Mouse (Mus musculus) forebrain, embryonic 11.5 days (tissue): ENCODE results near the gene Igfbpl1. TPM values are rescaled to one million over a fixed set of nuclear protein-coding genes. Genes with fewer than 3 reads are reported as not detected.

ENCODE experiments used
- ATAC-seq: fragments of 200-750 bp; cut with Nextera tagmentation; replicated peaks from 2 replicates; pipeline ENCODE4 v1.8.0; 2017; ENCODE audit warnings: moderate TSS enrichment; ENCODE audit not compliant: low FRiP score
- DNase-seq: peaks from one replicate; pipeline ENCODE4 v3.0.0-alpha.2; 2017; ENCODE audit warnings: low spot score
- H3K27ac ChIP-seq: fragments of 300-500 bp; sonication (generic); 2 replicates; pipeline ENCODE4 v1.5.1; 2014; ENCODE audit warnings: low read depth, low read length
- H3K27me3 ChIP-seq: fragments of 300-500 bp; sonication (generic); 2 replicates; pipeline ENCODE4 v1.6.1; 2014; ENCODE audit warnings: mild to moderate bottlenecking, low read length, mixed read lengths; ENCODE audit not compliant: control insufficient read depth, insufficient read depth
- H3K36me3 ChIP-seq: fragments of 300-500 bp; sonication (generic); 2 replicates; pipeline ENCODE4 v1.6.1; 2014; ENCODE audit warnings: mild to moderate bottlenecking, low read length, moderate library complexity, mixed read lengths; ENCODE audit not compliant: control insufficient read depth, insufficient read depth
- H3K4me1 ChIP-seq: fragments of 300-500 bp; sonication (generic); replicated peaks from 2 replicates; pipeline ENCODE4 v1.6.1; 2014; ENCODE audit warnings: low read length, mixed read lengths; ENCODE audit not compliant: control insufficient read depth, insufficient read depth
- H3K4me2 ChIP-seq: fragments of 300-500 bp; sonication (generic); 2 replicates; pipeline ENCODE4 v1.6.1; 2014; ENCODE audit warnings: low read depth, mild to moderate bottlenecking, low read length, moderate library complexity, mixed read lengths; ENCODE audit not compliant: severe bottlenecking
- H3K4me3 ChIP-seq: fragments of 300-500 bp; sonication (generic); 2 replicates; pipeline ENCODE4 v1.5.1; 2014; ENCODE audit warnings: low read depth, low read length
- H3K9ac ChIP-seq: fragments of 300-500 bp; sonication (generic); 2 replicates; pipeline ENCODE4 v1.6.1; 2014; ENCODE audit warnings: low read length
- H3K9me3 ChIP-seq: fragments of 300-500 bp; sonication (generic); 2 replicates; pipeline ENCODE4 v1.6.1; 2016; ENCODE audit warnings: low read length, mixed read lengths; ENCODE audit not compliant: control insufficient read depth
- WGBS: fragments of 180-500 bp; shearing (Covaris S2); extraction: QIAGEN DNeasy Blood & Tissue Kit; methylation state at CpG from one replicate; pipeline ENCODE4 v1.1.7; 2014; 5-methylcytosine and 5-hydroxymethylcytosine counted together
- polyA plus RNA-seq: library from polyadenylated mRNA; unstranded; fragments of >200 nt; fragmentation: Nextera tagmentation; extraction: Ambion mirVana; gene quantifications from 2 replicates; pipeline ENCODE4 v1.2.1, GENCODE M21; 2014

The Igfbpl1 gene
- 83.2 and 84.0 TPM in 2 replicates for polyA plus RNA-seq

DNA sequence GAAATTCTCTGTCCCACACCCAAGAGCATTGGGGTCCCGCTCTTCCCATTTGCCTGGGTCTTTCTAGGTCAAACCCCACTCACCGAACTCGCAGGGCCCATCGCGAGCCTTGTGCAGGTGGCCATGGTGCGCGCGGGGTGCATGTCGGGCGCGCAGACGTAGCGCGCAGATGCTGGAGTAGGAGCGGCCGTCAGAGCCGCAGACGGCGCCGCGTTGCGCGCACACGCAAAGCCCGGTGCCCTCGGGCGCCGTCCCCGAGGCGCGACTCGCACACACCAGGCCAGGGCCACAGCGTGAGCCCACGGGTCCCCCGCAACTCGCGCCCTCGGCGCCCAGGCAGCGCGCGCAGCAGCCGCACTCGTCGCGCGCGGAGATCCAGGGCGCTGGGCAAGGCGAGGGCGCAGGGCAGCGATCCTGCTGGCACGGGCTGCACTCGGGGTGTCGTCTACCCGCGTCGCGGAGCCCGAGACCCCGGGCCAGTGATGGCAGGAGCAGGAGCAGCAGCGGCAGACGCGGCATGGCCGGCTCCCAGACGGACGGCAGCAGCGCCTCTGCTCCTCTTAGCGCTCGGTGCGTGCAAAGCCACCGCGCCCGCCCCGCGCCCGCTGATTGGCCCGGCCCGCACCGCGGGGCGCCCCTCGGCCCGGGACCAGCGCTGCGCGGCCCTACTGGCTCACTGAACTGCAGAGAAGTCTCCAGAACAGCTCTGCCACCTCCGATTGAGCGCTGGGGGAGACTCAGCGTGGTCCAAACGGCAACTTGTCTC lies at the start of gene Igfbpl1:
Gene Igfbpl1 (minus strand): TSS at position 649 of the 766 bp plus-strand sequence.
- WGBS, result 2% methylated on average over 85 of the region's 91 CpGs
- Histone ChIP-seq H3K27ac (peak within 1 kb of the TSS; percentile 97), H3K9me3 (no peaks in the 10 kb centered on the region), H3K27me3 (peaks cover 36% of the 10 kb centered on the region), H3K4me1 (peaks cover 46% of the 10 kb centered on the region; the same call in 1 of the 2 replicates), H3K4me3 (peak within 1 kb of the TSS; percentile 60), H3K36me3 (no peaks in the 10 kb centered on the region), H3K4me2 (peak within 1 kb of the TSS; percentile 62), H3K9ac (peak within 1 kb of the TSS; percentile 81)
- ATAC-seq (0 out of 2 replicates have a peak, but pooled peaks have one; percentile 31), DNase-seq (peak; percentile 82)

DNA sequence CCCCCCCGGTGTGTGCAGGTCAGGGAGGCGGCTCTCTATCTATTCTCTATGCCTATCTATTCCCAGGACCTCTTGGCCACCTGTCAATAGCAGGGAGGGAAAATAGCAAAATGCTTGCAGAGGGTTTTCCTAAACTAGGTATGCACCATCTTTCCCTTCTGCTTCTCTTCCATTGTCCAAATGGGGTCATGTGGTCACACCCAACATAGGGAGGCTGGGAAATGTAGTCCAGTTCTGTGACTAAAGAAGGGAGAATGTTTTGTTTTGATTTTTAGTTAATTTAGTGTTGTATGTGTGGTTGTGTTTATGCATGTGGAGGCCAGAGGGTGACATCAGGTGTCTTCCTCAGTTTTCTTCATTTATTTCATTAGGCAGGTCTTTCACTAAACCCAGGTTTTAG lies 45.4 kb upstream of the Igfbpl1 start:
- H3K9ac ChIP-seq, result no peak overlapping the region
- ATAC-seq, result no peak
- DNase-seq, result no peak
- no peak overlapping the region for H3K27ac ChIP-seq
- no peaks in the 10 kb centered on the region for H3K36me3 ChIP-seq
- H3K4me3 ChIP-seq, result no peak overlapping the region
- no peak overlapping the region for H3K4me2 ChIP-seq
- H3K27me3 ChIP-seq, result no peaks in the 10 kb centered on the region
- no CpG with 5 or more reads among the region's 2 CpGs for WGBS
- H3K4me1 ChIP-seq, result peaks cover 7% of the 10 kb centered on the region; the same call in 1 of the 2 replicates
- H3K9me3 ChIP-seq, result no peaks in the 10 kb centered on the region; the same call in 1 of the 2 replicates

DNA sequence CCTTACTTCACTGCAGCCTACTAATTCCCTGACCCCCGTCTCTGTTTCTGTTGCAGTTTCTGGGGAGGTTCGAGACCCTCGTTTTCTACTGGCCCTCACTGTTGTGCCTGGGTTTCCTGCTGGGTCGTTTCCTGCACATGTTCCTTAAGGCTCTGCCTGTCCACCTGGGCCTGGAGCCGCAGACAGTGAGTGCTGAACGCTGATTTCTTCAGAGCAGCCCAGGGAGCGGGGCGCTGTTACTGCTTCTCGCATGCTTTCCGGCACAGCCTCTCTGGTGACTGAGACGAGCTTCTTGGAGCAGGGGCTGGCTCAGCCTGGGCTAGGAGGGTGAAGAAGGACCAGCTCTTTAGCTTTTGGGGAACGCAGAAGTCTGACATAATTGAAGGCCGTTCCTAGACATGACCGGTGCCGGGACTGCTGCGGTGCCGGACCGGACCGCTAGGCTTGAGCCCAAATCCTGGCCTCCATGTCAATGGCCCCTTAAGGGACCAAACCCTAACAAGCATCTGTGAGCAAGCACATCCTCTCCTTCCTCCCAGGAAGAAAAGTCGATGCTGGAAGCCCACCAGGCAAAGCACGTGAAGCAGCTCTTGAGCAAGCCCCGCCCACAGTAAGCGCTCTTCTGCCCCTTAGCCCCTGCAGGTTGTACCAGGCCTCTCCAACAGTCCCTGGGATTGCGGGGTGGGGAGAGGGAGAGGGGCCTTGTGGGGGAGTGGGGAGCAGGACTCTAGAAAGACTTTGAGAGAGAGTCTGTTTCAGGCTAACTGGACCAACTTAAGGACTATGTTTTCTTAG lies 42.5 kb upstream of the Igfbpl1 start:
- H3K4me2 ChIP-seq, result peak overlapping the region; percentile 27; the same call in 1 of the 2 replicates
- no peak for DNase-seq
- H3K9ac ChIP-seq, result peak overlapping the region; percentile 20
- no peak overlapping the region for H3K4me3 ChIP-seq
- H3K9me3 ChIP-seq, result no peaks in the 10 kb centered on the region
- H3K27me3 ChIP-seq, result no peaks in the 10 kb centered on the region
- 19% methylated on average over 24 of the region's 24 CpGs for WGBS
- no peak overlapping the region for H3K27ac ChIP-seq
- no peaks in the 10 kb centered on the region for H3K36me3 ChIP-seq
- peaks cover 7% of the 10 kb centered on the region; the same call in 1 of the 2 replicates for H3K4me1 ChIP-seq
- no peak for ATAC-seq

DNA sequence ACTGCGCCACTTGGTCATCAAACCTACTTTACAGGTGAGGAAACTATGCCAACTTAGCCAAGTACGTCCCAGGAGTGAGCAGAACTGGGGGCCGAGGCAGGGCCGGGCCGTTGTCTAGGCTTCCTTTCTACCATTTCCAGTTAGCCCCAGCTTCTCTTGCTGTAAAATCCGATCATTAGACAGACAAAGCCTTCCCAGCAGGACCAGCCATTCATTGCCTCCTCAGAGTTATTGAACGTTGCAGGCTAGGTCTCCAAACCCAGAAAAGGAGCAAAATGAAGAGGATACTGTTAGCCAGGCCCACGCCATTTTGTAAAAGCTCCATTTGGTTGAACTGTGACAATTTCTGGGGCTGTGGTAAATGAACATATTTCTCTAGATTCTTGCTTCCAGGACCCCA lies 40.7 kb upstream of the Igfbpl1 start:
- H3K27ac ChIP-seq, result no peak overlapping the region
- H3K4me3 ChIP-seq, result no peak overlapping the region
- H3K36me3 ChIP-seq, result no peaks in the 10 kb centered on the region
- no peak overlapping the region for H3K9ac ChIP-seq
- DNase-seq, result no peak
- peaks cover 7% of the 10 kb centered on the region; the same call in 1 of the 2 replicates for H3K4me1 ChIP-seq
- no peaks in the 10 kb centered on the region for H3K9me3 ChIP-seq
- 55% methylated on average over 8 of the region's 8 CpGs for WGBS
- ATAC-seq, result no peak
- no peak overlapping the region for H3K4me2 ChIP-seq
- no peaks in the 10 kb centered on the region for H3K27me3 ChIP-seq

DNA sequence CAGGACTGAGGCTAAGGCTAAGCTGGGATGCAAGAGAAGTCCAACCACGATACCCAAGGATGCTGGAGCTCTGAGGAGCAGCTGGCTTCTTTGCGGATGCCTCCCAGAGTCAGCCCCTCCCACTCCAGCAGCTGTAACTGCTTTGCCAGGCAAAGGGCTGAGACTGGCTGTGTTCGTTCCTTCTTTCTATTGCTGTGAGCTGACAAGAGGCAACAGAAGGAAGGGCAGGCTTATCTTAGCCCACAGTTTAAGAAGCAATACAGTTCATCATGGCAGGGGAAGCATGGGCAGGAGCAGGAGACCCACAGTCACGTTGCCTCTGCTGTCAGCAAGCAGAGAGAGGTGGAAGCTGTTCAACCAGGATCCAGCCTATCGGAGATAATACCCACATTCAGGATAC lies 34.4 kb upstream of the Igfbpl1 start:
- no peak overlapping the region for H3K27ac ChIP-seq
- no peaks in the 10 kb centered on the region for H3K27me3 ChIP-seq

DNA sequence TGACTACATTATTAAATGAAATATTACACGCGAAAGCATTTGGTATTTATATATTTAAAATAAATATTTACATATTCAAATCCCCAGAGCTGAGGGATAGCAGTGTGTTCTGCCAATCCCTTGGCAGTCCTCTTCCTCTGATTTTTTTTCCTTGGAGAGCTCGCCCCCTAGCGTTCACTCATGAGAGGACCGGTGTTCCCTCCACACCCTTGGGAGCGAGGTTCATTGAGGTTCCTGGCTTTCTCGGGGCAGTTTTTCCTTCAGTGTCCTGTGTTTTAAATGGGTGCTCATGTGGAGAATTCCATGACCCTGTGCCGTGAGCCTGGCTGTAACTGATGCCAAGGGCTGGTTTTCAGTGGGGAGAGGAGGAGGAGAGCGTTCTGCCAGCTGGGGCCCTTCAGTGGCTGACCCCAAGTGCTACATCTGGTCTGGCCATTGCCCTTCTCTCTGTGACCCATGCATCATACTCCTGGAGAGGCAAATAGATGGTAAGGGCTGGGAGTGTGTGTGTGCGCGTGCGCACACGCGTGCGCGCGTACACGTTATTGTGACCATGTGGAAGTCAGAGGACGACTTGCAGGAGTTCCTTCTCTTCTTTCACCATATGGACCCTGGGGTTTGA lies 29.2 kb upstream of the Igfbpl1 start:
- peak; percentile 61; the same call in 1 of the 2 replicates for ATAC-seq
- Histone ChIP-seq H3K27ac (no peak overlapping the region), H3K4me1 (no peaks in the 10 kb centered on the region), H3K4me3 (no peak overlapping the region), H3K9ac (no peak overlapping the region), H3K36me3 (no peaks in the 10 kb centered on the region), H3K9me3 (peaks cover 3% of the 10 kb centered on the region; the same call in 1 of the 2 replicates), H3K4me2 (no peak overlapping the region), H3K27me3 (no peaks in the 10 kb centered on the region)
- peak; percentile 83 for DNase-seq
- WGBS, result 47% methylated on average over 19 of the region's 19 CpGs

More for the DNA sequence above, 34.4 kb upstream of the Igfbpl1 start:
- no peaks in the 10 kb centered on the region for H3K36me3 ChIP-seq
- ATAC-seq (no peak), DNase-seq (no peak)
- H3K4me2 ChIP-seq, result no peak overlapping the region
- no peak overlapping the region for H3K4me3 ChIP-seq
- 67% methylated on average over 5 of the region's 5 CpGs for WGBS
- no peak overlapping the region for H3K9ac ChIP-seq
- peaks cover 3% of the 10 kb centered on the region; the same call in 1 of the 2 replicates for H3K9me3 ChIP-seq
- no peaks in the 10 kb centered on the region for H3K4me1 ChIP-seq

DNA sequence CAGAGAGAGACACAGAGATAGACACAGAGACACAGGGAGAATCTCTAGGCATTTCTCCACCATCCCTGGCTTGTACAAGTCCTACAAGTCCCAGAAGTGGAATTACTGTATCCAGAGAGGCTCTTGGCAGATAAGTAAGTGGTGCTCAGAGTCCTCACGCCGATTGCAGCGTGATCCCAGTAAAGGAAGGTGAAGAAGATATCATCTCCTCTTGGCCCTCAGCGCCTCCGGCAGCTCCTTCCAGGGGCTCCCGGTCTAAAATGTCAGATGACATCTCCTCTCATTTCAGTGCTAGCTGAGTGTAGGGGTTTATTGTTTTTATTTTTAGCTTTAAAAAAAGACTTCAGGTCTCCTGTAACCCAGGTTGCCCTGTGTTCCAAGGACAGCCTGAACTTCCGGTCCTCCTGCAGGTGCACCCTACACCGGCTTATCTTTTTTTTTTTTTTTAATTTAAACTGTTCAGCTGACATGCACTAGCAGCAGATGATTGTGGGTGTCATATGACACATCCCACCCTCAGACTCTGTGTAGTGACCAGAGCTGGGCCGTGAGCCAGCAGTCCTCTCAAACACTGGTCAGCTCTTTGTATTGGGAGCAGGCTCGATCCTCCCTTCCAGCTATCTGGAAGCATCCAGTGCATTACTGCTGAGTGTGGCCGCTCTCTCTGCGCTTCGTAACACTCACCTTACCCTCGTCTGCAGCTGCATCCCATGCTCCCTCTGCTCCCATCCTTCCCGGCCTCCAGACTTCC lies 26.9 kb upstream of the Igfbpl1 start:
- Histone ChIP-seq H3K4me3 (no peak overlapping the region), H3K27me3 (peaks cover 2% of the 10 kb centered on the region; the same call in 1 of the 2 replicates), H3K4me2 (no peak overlapping the region), H3K4me1 (peaks cover 3% of the 10 kb centered on the region; the same call in 1 of the 2 replicates), H3K9ac (no peak overlapping the region), H3K36me3 (no peaks in the 10 kb centered on the region), H3K27ac (no peak overlapping the region), H3K9me3 (no peaks in the 10 kb centered on the region)
- 82% methylated on average over 15 of the region's 15 CpGs for WGBS
- ATAC-seq (no peak), DNase-seq (no peak)

DNA sequence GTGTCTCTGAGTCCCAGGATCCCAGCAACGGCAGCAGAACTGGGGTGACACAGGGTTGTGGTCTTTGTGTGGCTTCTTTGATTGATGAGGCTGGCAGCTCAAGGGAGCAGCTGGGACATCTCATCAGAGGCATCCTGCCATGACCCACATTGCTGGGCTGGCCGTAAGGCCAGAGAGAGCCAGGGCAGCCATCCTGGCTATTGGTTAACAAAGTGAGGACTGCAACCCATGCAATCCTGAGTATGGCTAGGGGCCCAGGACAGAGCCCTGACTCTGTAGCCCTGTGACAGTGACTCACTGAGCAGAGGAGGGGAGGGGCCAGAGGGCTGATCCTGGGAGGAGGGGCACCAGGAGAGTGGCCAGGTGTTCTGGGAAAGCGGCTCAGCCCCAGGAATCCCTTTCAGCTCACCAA lies 24.9 kb upstream of the Igfbpl1 start:
- Histone ChIP-seq H3K4me1 (peaks cover 3% of the 10 kb centered on the region; the same call in 1 of the 2 replicates), H3K36me3 (no peaks in the 10 kb centered on the region), H3K9ac (no peak overlapping the region), H3K4me3 (no peak overlapping the region), H3K4me2 (no peak overlapping the region), H3K27me3 (peaks cover 4% of the 10 kb centered on the region; the same call in 1 of the 2 replicates), H3K9me3 (no peaks in the 10 kb centered on the region), H3K27ac (no peak overlapping the region)
- WGBS, result 45% methylated on average over 3 of the region's 3 CpGs
- ATAC-seq (no peak), DNase-seq (no peak)
